Mouse (Mus musculus) cerebellum, adult 18-20 months (tissue): ENCODE measurements around the gene Zbtb22.
A peak's percentile ranks its signal among the peaks of the same experiment; 100 is the strongest.
"Not testable (repeated sequence)": the region's sequence is repeated elsewhere in the genome, so short reads cannot be mapped to it uniquely, and the experiment has no call there.

Experiments used
- DNase-seq, 2 experiments: peaks; one replicate each; pipeline ENCODE4 v3.0.0; 2021

Zbtb22 gene

GRCm38 (mm10) chr17:33915671-33916250, at the start of gene Zbtb22, which contains the start of gene Tapbp:
Gene Zbtb22, plus strand, starts transcription at chr17:33915904.
Gene Tapbp, plus strand, starts transcription at chr17:33915899.
- peak; percentile 96 to 97 for DNase-seq

- DNase-seq, result not testable (repeated sequence)
Observed at GRCm38 (mm10) chr17:33873537-33873936, 42.2 kb upstream of the Zbtb22 start, which contains the start of gene Gm7029. Gene Gm7029, plus strand, starts transcription at chr17:33873837.

GRCm38 (mm10) chr17:33874411-33874810, 41.3 kb upstream of the Zbtb22 start:
- DNase-seq, result peak; percentile 26 to 37

- DNase-seq, result not testable (repeated sequence)
Observed at GRCm38 (mm10) chr17:33875797-33876196, 39.9 kb upstream of the Zbtb22 start.

GRCm38 (mm10) chr17:33884320-33884719, 31.4 kb upstream of the Zbtb22 start:
- not testable (repeated sequence) for DNase-seq

- DNase-seq, result not testable (repeated sequence)
Observed at GRCm38 (mm10) chr17:33887802-33888201, 27.9 kb upstream of the Zbtb22 start.

- not testable (repeated sequence) for DNase-seq
Observed at GRCm38 (mm10) chr17:33888230-33888629, 27.5 kb upstream of the Zbtb22 start.

GRCm38 (mm10) chr17:33889941-33890532, 25.7 kb upstream of the Zbtb22 start:
- not testable (repeated sequence) for DNase-seq

- DNase-seq, result peak; percentile 99
Observed at GRCm38 (mm10) chr17:33890533-33891059, 25.1 kb upstream of the Zbtb22 start, which contains the start of gene Kifc1. Gene Kifc1, minus strand, starts transcription at chr17:33890661.

- DNase-seq, result no peak
Observed at GRCm38 (mm10) chr17:33891357-33891756, 24.3 kb upstream of the Zbtb22 start.

- not testable (repeated sequence) for DNase-seq
Observed at GRCm38 (mm10) chr17:33891892-33892291, 23.8 kb upstream of the Zbtb22 start.

GRCm38 (mm10) chr17:33892429-33892828, 23.3 kb upstream of the Zbtb22 start:
- DNase-seq, result no peak

GRCm38 (mm10) chr17:33893011-33893410, 22.7 kb upstream of the Zbtb22 start:
- DNase-seq, result not testable (repeated sequence)

- peak; percentile 33 to 57 for DNase-seq
Observed at GRCm38 (mm10) chr17:33897114-33897794, 18.4 kb upstream of the Zbtb22 start.

GRCm38 (mm10) chr17:33898193-33898592, 17.5 kb upstream of the Zbtb22 start:
- not testable (repeated sequence) for DNase-seq

GRCm38 (mm10) chr17:33899642-33900041, 16.1 kb upstream of the Zbtb22 start:
- no peak for DNase-seq

- no peak for DNase-seq
Observed at GRCm38 (mm10) chr17:33900281-33900988, 15.3 kb upstream of the Zbtb22 start.

- no peak for DNase-seq
Observed at GRCm38 (mm10) chr17:33900989-33901314, 14.8 kb upstream of the Zbtb22 start.

GRCm38 (mm10) chr17:33901653-33902052, 14.1 kb upstream of the Zbtb22 start:
- DNase-seq, result no peak

GRCm38 (mm10) chr17:33902079-33902478, 13.6 kb upstream of the Zbtb22 start:
- DNase-seq, result no peak

- no peak for DNase-seq
Observed at GRCm38 (mm10) chr17:33902491-33902890, 13.2 kb upstream of the Zbtb22 start.

- not testable (repeated sequence) for DNase-seq
Observed at GRCm38 (mm10) chr17:33903911-33904651, 11.6 kb upstream of the Zbtb22 start.
